Mouse (Mus musculus): ENCODE results near the gene Greb1. TPM values are rescaled to one million over a fixed set of nuclear protein-coding genes. Genes with fewer than 3 reads are reported as not detected.

Greb1 gene
- polyA plus RNA-seq, 1 experiment from 2014 or later = 0.24 TPM

- Histone ChIP-seq H3K4me2 (replicated peaks; ENCODE audit: low read depth) (no peak overlapping the region), H3K9ac (ENCODE audit: low read length) (no peak overlapping the region), H3K27me3 (ENCODE audit: control insufficient read depth, insufficient read depth, low read length) (no peaks in the 10 kb centered on the region), H3K36me3 (ENCODE audit: control insufficient read depth, insufficient read depth, low read length) (no peaks in the 10 kb centered on the region), H3K4me3 (ENCODE audit: low read depth, low read length) (no peak overlapping the region), H3K4me1 (replicated peaks; ENCODE audit: control insufficient read depth, insufficient read depth) (no peaks in the 10 kb centered on the region), H3K27ac (replicated peaks) (no peak overlapping the region), H3K9me3 (ENCODE audit: control insufficient read depth, low read length) (no peaks in the 10 kb centered on the region)
- DNase-seq (ENCODE audit: low spot score) = no peak
- 65% methylated on average over 4 of the region's 4 CpGs for WGBS
- no peak for TF ChIP-seq EP300 (optimal IDR thresholded peaks at IDR 0.05)
- no peak for TF ChIP-seq CTCF (IDR thresholded peaks at IDR 0.05; ENCODE audit: low read depth)
- ATAC-seq (ENCODE audit: low FRiP score, low TSS enrichment) = no peak
Observed at GRCm38 (mm10) chr12:16790456-16790855, 10.2 kb downstream of the Greb1 start.

GRCm38 (mm10) chr12:16789756-16790155, 10.9 kb downstream of the Greb1 start:
- Histone ChIP-seq H3K9me3 (ENCODE audit: control insufficient read depth, low read length) (no peaks in the 10 kb centered on the region), H3K9ac (ENCODE audit: low read length) (no peak overlapping the region), H3K4me1 (replicated peaks; ENCODE audit: control insufficient read depth, insufficient read depth) (no peaks in the 10 kb centered on the region), H3K4me2 (replicated peaks; ENCODE audit: low read depth) (no peak overlapping the region), H3K36me3 (ENCODE audit: control insufficient read depth, insufficient read depth, low read length) (no peaks in the 10 kb centered on the region), H3K27me3 (ENCODE audit: control insufficient read depth, insufficient read depth, low read length) (no peaks in the 10 kb centered on the region), H3K4me3 (ENCODE audit: low read depth, low read length) (no peak overlapping the region), H3K27ac (replicated peaks) (no peak overlapping the region)
- ATAC-seq (ENCODE audit: low FRiP score, low TSS enrichment) (no peak), DNase-seq (ENCODE audit: low spot score) (no peak)
- WGBS = 41% methylated on average over 4 of the region's 4 CpGs
- TF ChIP-seq EP300 (optimal IDR thresholded peaks at IDR 0.05) = no peak
- no peak for TF ChIP-seq CTCF (IDR thresholded peaks at IDR 0.05; ENCODE audit: low read depth)

GRCm38 (mm10) chr12:16789199-16789598, 11.5 kb downstream of the Greb1 start:
- no peaks in the 10 kb centered on the region for H3K27me3 ChIP-seq (ENCODE audit: control insufficient read depth, insufficient read depth, low read length)
- DNase-seq (ENCODE audit: low spot score) = no peak
- 53% methylated on average over 1 of the region's 1 CpGs for WGBS
- TF ChIP-seq CTCF (IDR thresholded peaks at IDR 0.05; ENCODE audit: low read depth) (no peak), EP300 (optimal IDR thresholded peaks at IDR 0.05) (no peak)
- no peaks in the 10 kb centered on the region for H3K36me3 ChIP-seq (ENCODE audit: control insufficient read depth, insufficient read depth, low read length)
- H3K9me3 ChIP-seq (ENCODE audit: control insufficient read depth, low read length) = no peaks in the 10 kb centered on the region
- H3K9ac ChIP-seq (ENCODE audit: low read length) = no peak overlapping the region
- H3K4me1 ChIP-seq (replicated peaks; ENCODE audit: control insufficient read depth, insufficient read depth) = no peaks in the 10 kb centered on the region
- no peak overlapping the region for H3K4me3 ChIP-seq (ENCODE audit: low read depth, low read length)
- no peak overlapping the region for H3K4me2 ChIP-seq (replicated peaks; ENCODE audit: low read depth)
- no peak overlapping the region for H3K27ac ChIP-seq (replicated peaks)
- no peak for ATAC-seq (ENCODE audit: low FRiP score, low TSS enrichment)

- 61% methylated on average over 2 of the region's 2 CpGs for WGBS
- no peak for DNase-seq (ENCODE audit: low spot score)
- Histone ChIP-seq H3K4me1 (replicated peaks; ENCODE audit: control insufficient read depth, insufficient read depth) (no peaks in the 10 kb centered on the region), H3K4me3 (ENCODE audit: low read depth, low read length) (no peak overlapping the region), H3K27me3 (ENCODE audit: control insufficient read depth, insufficient read depth, low read length) (no peaks in the 10 kb centered on the region), H3K36me3 (ENCODE audit: control insufficient read depth, insufficient read depth, low read length) (no peaks in the 10 kb centered on the region), H3K27ac (replicated peaks) (no peak overlapping the region), H3K9ac (ENCODE audit: low read length) (no peak overlapping the region), H3K4me2 (replicated peaks; ENCODE audit: low read depth) (no peak overlapping the region), H3K9me3 (ENCODE audit: control insufficient read depth, low read length) (no peaks in the 10 kb centered on the region)
- TF ChIP-seq EP300 (optimal IDR thresholded peaks at IDR 0.05) (no peak), CTCF (IDR thresholded peaks at IDR 0.05; ENCODE audit: low read depth) (no peak)
- no peak for ATAC-seq (ENCODE audit: low FRiP score, low TSS enrichment)
Observed at GRCm38 (mm10) chr12:16788600-16788999, 12.1 kb downstream of the Greb1 start.

GRCm38 (mm10) chr12:16781034-16781746, 19.5 kb downstream of the Greb1 start:
- no peaks in the 10 kb centered on the region for H3K27me3 ChIP-seq (ENCODE audit: control insufficient read depth, insufficient read depth, low read length)
- DNase-seq (ENCODE audit: low spot score) = no peak
- no peaks in the 10 kb centered on the region for H3K4me1 ChIP-seq (replicated peaks; ENCODE audit: control insufficient read depth, insufficient read depth)
- no peaks in the 10 kb centered on the region for H3K9me3 ChIP-seq (ENCODE audit: control insufficient read depth, low read length)
- WGBS = 78% methylated on average over 14 of the region's 14 CpGs
- H3K4me3 ChIP-seq (ENCODE audit: low read depth, low read length) = no peak overlapping the region
- TF ChIP-seq CTCF (IDR thresholded peaks at IDR 0.05; ENCODE audit: low read depth) (no peak), EP300 (optimal IDR thresholded peaks at IDR 0.05) (no peak)
- H3K4me2 ChIP-seq (replicated peaks; ENCODE audit: low read depth) = no peak overlapping the region
- no peak for ATAC-seq (ENCODE audit: low FRiP score, low TSS enrichment)
- no peaks in the 10 kb centered on the region for H3K36me3 ChIP-seq (ENCODE audit: control insufficient read depth, insufficient read depth, low read length)
- H3K9ac ChIP-seq (ENCODE audit: low read length) = no peak overlapping the region
- no peak overlapping the region for H3K27ac ChIP-seq (replicated peaks)

- WGBS = 89% methylated on average over 3 of the region's 3 CpGs
- no peaks in the 10 kb centered on the region for H3K36me3 ChIP-seq (ENCODE audit: control insufficient read depth, insufficient read depth, low read length)
- TF ChIP-seq EP300 (optimal IDR thresholded peaks at IDR 0.05) = no peak
- TF ChIP-seq CTCF (IDR thresholded peaks at IDR 0.05; ENCODE audit: low read depth) = no peak
- no peak for DNase-seq (ENCODE audit: low spot score)
- H3K4me3 ChIP-seq (ENCODE audit: low read depth, low read length) = no peak overlapping the region
- no peak for ATAC-seq (ENCODE audit: low FRiP score, low TSS enrichment)
- no peaks in the 10 kb centered on the region for H3K27me3 ChIP-seq (ENCODE audit: control insufficient read depth, insufficient read depth, low read length)
- H3K4me2 ChIP-seq (replicated peaks; ENCODE audit: low read depth) = no peak overlapping the region
- H3K9me3 ChIP-seq (ENCODE audit: control insufficient read depth, low read length) = no peaks in the 10 kb centered on the region
- H3K4me1 ChIP-seq (replicated peaks; ENCODE audit: control insufficient read depth, insufficient read depth) = no peaks in the 10 kb centered on the region
- H3K9ac ChIP-seq (ENCODE audit: low read length) = no peak overlapping the region
- H3K27ac ChIP-seq (replicated peaks) = no peak overlapping the region
Observed at GRCm38 (mm10) chr12:16780320-16780719, 20.4 kb downstream of the Greb1 start.

Measured in stomach, postnatal 0 days (tissue).